Mouse (Mus musculus) heart, postnatal 14 days (tissue): ENCODE measurements around the gene Mapk14. TPM values are rescaled to one million over a fixed set of nuclear protein-coding genes. Genes with fewer than 3 reads are reported as not detected.
"Not testable (repeated sequence)": the region's sequence is repeated elsewhere in the genome, so short reads cannot be mapped to it uniquely, and the experiment has no call there.

Source experiments
- DNase-seq, 2 experiments: peaks; one replicate each; pipeline ENCODE4 v3.0.0; 2021 to 2022
- intact Hi-C: fragments of 180-260 bp; cut with DNase I; formaldehyde crosslinking; loops from one replicate; pipeline ENCODE4 v1.15.1; 2025
- total RNA-seq, 2 experiments: library from RNA; stranded (reverse); gene quantifications; 2 replicates each; pipeline ENCODE4 v1.2.3; 2021

The Mapk14 gene
- total RNA-seq, 2 experiments from 2014 or later = 51.2 to 51.4 TPM

- DNase-seq = no peak
- intact Hi-C loops = no loop called here
Observed at GRCm38 (mm10) chr17:28735317-28736105, 44.4 kb downstream of the Mapk14 start.

GRCm38 (mm10) chr17:28736486-28736885 is 45.4 kb downstream of the Mapk14 start:
- no peak for DNase-seq
- intact Hi-C loops = no loop called here

GRCm38 (mm10) chr17:28737973-28738372 is 46.8 kb downstream of the Mapk14 start:
- intact Hi-C loops = no loop called here
- no peak for DNase-seq

- intact Hi-C loops = no loop called here
- DNase-seq = no peak
Observed at GRCm38 (mm10) chr17:28739244-28739643, 48.1 kb downstream of the Mapk14 start.

GRCm38 (mm10) chr17:28743145-28743866 is 52.2 kb downstream of the Mapk14 start:
- no peak for DNase-seq
- intact Hi-C loops = loop anchor here (5.0 kb wide), 1 partner anchor 51 kb away; the partner anchor contains the start of genes Mapk14 and Slc26a8

GRCm38 (mm10) chr17:28743916-28744315 is 52.8 kb downstream of the Mapk14 start:
- intact Hi-C loops = loop anchor here (5.0 kb wide), 1 partner anchor 52 kb away; the partner anchor contains the start of genes Mapk14 and Slc26a8
- no peak for DNase-seq

- intact Hi-C loops = no loop called here
- peak in 1 of 2 experiments; percentile 11 for DNase-seq
Observed at GRCm38 (mm10) chr17:28745773-28746172, 54.6 kb downstream of the Mapk14 start.

GRCm38 (mm10) chr17:28748001-28748400 is 56.9 kb downstream of the Mapk14 start:
- intact Hi-C loops = no loop called here

GRCm38 (mm10) chr17:28750580-28750979 is 59.5 kb downstream of the Mapk14 start:
- intact Hi-C loops = no loop called here
- peak in 1 of 2 experiments; percentile 21 for DNase-seq

More at GRCm38 (mm10) chr17:28748001-28748400, 56.9 kb downstream of the Mapk14 start:
- no peak for DNase-seq

- no peak for DNase-seq
- intact Hi-C loops = no loop called here
Observed at GRCm38 (mm10) chr17:28756447-28756846, 65.3 kb downstream of the Mapk14 start.

- DNase-seq = peak; percentile 20 to 33
- intact Hi-C loops = no loop called here
Observed at GRCm38 (mm10) chr17:28757470-28757869, 66.3 kb downstream of the Mapk14 start.

- DNase-seq = no peak
- intact Hi-C loops = no loop called here
Observed at GRCm38 (mm10) chr17:28760736-28761312, 69.7 kb downstream of the Mapk14 start.

GRCm38 (mm10) chr17:28761871-28762270 is 70.7 kb downstream of the Mapk14 start:
- peak; percentile 81 to 89 for DNase-seq
- intact Hi-C loops = loop anchor here (1.0 to 2.0 kb wide), 3 partner anchors 39 to 165 kb away; partner anchors contain the start of genes Brpf3, Mapk14 and Slc26a8

GRCm38 (mm10) chr17:28766203-28766602 is 75.1 kb downstream of the Mapk14 start:
- DNase-seq = no peak
- intact Hi-C loops = no loop called here

GRCm38 (mm10) chr17:28766781-28767515 is 75.8 kb downstream of the Mapk14 start:
- DNase-seq = no peak

GRCm38 (mm10) chr17:28769121-28769874 is 78.2 kb downstream of the Mapk14 start, which contains the start of gene Mapk13:
TSS of gene Mapk13 (plus strand) at chr17:28769297.
- intact Hi-C loops = no loop called here
- peak in 1 of 2 experiments; percentile 29 for DNase-seq

More at GRCm38 (mm10) chr17:28766781-28767515, 75.8 kb downstream of the Mapk14 start:
- intact Hi-C loops = no loop called here

- DNase-seq = peak in 1 of 2 experiments; percentile 28
- intact Hi-C loops = no loop called here
Observed at GRCm38 (mm10) chr17:28769875-28770421, 78.8 kb downstream of the Mapk14 start.

GRCm38 (mm10) chr17:28771289-28771688 is 80.2 kb downstream of the Mapk14 start:
- intact Hi-C loops = no loop called here
- DNase-seq = no peak

GRCm38 (mm10) chr17:28774303-28774702 is 83.2 kb downstream of the Mapk14 start:
- DNase-seq, intact Hi-C loops: not testable (repeated sequence)
